Mouse (Mus musculus): ENCODE results near the gene Papss2.

- TF ChIP-seq CTCF (IDR thresholded peaks at IDR 0.05; ENCODE audit: low read depth) = no peak
- TF ChIP-seq EP300 (IDR thresholded peaks at IDR 0.05; ENCODE audit: low read depth) = no peak
These were observed 25.4 kb downstream of the Papss2 start for GRCm38 (mm10) chr19:32620859-32621445.
